Mouse (Mus musculus): Measurements from ENCODE around the gene Pde6g.

The Pde6g gene

DNA sequence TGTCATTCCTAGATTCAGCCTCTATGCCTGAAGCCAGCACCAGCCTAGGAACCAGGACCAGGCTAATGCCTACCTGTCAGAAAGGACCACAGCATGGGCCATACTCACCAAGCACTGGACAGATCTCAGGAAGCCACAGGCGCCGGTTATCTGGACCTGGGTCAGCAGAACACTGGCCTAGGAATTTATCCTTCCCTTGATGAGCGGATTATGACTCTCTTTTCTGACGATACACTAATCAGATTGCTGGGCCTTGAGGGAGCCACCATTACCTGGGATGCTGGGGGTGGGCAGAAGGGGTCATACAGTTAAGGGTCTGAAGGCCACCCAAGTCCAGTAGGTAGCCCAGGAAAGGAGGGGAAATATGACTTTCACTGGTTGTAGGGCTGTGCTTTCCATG is at the start of gene Pde6g:
Gene Pde6g, minus strand, starts transcription at position 195 of the 400 bp plus-strand sequence.
- no peak for DNase-seq

DNA sequence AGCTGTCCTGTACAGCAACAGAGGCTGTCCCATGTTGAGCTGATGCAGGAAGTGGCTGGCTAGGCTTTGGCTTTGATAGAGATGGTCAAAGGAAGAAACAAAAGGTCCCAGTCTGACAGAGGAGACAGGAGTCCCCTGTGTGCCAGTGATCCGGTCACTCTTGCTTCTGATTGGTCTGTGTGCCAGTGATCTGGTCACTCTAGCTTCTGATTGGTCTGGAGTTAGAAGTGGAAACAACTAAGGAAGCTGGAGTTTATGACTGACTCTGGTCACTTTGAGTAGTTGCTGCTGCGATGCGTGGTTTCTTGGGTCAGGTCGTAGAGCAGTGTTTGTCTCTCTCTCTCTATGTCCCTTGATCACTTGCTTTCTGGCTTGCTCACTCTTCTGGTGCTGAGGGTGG is 48.4 kb upstream of the Pde6g start:
- DNase-seq: no peak

DNA sequence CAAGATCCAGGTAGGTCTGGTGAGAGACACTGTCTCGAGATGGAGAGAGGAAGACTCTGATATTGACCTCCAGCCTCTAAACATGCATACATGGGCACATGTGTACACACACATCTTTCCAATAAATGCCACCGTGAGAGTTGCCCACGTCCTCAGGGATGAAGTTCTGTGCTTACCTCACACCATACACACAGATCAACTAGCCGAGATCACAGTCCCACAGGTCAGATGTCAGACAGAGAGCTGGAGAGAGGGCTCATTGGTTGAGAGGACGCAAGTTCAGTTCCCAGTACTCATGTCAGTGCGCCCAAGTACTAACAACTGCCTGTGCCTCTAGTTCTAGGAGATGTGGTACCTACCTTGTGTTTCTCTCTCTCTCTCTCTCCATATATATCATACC is 47.7 kb upstream of the Pde6g start:
- DNase-seq: no peak

DNA sequence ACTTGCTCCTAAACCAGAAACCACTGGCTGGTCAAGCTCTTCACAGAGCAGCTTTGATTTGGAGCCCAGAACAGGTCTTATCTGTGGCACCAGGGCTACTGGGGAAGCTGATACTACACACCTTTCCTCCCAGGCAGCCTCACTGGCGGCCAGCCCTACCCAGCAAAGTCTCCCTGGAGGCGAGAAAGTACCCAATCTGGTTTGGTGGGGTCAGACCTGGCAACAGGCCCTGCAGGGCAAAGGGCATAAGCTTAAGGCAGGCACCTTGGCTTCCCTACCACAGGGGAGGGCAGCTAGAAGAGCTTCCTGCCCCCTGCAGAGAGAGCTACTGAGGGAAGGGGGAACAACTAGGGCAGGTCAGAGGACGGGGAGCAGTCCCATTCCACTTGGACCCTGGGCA is 47.1 kb upstream of the Pde6g start:
- peak in 1 of 2 experiments; percentile 23 for DNase-seq

DNA sequence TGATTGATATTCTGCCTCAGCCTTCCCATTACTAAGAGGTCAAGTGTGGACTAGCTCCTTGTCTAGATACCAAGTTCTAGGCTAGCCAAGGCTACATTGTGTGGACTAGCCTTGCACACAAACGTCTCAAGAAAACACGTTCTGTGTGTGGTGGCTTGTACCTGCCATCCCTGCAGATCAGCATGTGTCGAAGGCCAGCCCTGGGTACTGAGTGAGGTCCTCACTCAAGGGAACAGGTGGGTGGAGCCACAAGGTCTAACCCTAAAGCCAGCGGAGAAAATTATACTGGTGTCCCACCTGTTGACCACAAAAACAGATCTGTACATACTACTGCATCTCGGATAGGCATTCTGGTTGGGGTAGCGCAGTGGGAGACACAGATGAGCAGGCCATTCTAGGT is 46.6 kb upstream of the Pde6g start:
- DNase-seq: no peak

DNA sequence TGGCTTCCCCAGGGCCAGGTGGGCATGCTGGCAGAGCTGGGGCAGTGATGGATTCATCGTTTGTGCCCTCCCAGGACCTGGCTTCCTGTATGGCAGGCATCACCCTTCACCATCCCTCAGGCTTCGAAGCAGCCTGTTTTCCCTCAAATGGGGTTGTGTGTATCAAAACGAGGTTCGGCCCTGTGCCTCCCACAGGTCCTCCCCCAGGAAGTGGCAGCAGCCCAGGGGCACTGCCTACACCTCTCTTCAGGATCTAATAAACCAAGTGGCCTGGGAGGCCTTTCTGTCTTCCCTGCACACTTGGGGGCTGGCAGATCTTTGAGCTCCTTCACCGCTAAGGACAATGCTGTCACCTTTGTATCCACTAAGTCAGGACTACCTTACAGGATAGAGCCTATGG is 45.6 kb upstream of the Pde6g start:
- DNase-seq: no peak

DNA sequence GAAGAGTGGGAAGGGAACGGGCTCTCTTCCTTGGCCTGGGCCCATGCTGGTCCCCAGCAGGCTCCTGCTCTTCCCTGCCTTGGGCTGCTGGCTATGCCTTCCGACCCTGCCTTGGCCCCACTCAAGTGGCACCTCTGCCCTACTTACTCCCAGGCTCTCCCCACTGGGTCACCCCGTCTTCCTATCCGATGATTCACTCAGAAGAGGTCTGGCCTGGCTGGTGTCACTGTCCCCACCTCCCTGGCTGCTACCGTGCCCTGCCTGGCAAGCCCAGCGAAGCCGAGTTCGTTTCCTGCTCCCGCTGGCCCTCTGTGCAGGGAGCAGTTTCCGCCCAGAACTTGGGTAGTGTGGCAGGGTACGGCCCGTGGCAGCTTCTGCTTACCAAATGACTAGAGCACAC is 44.9 kb upstream of the Pde6g start:
- no peak for DNase-seq

DNA sequence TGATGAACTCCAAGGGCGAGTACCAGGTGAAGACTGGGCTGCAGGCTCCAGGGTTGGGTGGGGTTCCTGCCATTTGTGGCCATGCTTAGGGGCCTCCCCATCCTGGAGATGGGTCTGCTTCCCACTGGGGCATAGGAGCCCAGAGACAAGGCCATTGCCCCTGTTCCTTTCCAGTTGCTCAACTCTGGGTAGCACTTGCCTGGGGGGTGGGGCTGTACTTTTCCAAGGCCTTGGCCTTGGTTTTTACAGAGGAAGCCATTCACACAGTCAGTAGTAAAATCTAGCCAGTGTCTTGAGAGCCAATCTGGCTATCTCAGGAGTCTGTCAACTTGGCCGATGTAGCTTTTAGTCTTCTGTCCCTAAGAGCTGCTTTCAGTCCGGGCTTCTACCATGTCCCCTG is 44.1 kb upstream of the Pde6g start:
- DNase-seq: no peak

DNA sequence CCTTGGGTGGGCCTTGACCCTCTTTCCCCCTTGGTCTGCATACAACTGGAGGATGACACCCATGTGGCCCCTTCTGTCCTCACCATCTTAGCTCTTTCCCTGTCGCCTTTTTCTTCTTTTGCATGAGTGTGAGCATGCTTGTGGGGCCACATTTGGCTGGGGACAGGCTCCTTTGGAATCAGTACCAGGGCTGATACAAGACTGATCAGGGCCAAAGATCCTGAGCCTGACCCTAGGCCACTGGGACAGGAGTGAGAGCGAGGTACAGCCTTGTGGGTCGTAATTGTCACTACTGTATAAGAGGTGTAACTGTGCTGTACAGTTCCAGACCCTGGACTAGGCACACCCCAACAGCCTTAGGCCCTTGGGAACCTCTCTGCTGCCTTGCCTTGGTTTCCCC is 40.6 kb upstream of the Pde6g start:
- DNase-seq: no peak

DNA sequence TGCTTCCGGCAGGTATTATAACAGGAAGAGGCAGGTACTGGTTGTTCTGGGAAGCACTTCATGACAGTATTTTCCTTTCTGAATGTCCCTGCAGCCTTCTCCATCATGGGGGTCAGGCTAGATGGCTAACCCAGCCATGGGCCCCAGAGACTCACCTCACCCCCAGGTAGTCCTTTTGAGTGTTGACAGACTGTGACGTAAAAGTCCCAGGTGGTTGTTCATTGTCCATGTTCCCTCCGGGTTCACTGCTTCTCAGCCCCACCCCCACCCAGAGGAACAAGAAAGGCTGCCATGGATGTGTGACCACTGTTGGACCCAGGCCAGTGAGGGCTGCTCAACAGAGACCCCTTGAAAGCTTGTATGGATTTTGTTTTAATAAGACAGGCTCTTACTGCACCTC is 40.1 kb upstream of the Pde6g start:
- DNase-seq: peak in 1 of 2 experiments; percentile 24

DNA sequence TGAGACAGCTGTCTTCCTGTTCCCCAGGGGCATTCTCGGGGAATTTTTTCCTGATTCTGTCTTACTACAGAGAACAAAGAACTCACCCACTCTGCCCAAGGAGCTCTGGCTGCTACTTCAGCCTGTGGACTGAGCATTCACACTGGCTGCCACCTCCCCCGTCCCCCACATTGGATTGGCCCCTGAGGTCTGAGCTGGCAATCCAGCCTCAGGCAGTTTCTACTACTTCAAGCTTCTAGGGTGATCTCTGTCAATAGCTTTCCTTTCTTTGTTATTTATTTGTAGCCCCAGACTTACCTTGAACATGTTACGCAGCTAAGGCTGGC is 39.5 kb upstream of the Pde6g start:
- peak in 1 of 2 experiments; percentile 30 for DNase-seq

DNA sequence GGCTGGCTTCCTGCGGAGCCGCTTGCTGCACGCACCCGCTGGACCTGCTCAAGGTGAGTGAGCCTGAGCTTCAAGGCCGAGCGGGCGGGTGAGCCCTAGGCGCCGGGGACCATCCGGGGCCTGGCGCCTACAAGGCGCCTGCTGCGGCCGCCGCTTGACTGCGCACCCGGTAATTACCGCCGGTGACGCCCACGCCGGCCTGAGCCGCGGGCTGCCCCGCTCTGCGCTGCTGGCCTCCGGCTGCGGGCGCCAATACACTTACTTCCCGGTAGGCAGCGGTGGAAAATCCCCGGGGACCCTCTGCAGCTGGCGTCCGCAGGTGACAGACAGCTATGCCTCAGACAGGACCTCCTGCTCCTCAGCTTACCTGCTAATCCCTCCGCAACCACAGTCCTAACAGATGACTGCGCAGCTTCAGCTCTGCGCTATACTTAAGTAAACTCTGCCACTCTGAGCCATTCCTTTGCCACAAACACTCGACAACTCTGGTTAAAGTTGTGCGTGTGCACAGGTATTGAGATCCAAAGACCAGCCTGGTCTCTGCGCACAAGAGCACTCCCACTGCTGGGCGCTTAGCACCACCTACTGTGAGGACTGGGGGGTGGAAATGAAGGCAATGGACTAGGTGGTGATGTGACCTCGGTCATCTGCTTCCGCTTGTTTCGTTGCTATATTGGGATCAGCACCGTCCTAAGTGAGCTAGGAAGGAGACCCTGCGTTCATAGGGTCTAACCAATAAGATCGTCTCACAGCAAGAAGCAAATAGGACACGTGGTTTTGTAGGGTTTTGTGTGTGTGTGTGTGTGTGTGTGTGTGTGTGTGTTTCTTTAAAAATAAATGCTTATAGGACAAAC is 39.0 kb upstream of the Pde6g start:
- DNase-seq: peak; percentile 41 to 44

DNA sequence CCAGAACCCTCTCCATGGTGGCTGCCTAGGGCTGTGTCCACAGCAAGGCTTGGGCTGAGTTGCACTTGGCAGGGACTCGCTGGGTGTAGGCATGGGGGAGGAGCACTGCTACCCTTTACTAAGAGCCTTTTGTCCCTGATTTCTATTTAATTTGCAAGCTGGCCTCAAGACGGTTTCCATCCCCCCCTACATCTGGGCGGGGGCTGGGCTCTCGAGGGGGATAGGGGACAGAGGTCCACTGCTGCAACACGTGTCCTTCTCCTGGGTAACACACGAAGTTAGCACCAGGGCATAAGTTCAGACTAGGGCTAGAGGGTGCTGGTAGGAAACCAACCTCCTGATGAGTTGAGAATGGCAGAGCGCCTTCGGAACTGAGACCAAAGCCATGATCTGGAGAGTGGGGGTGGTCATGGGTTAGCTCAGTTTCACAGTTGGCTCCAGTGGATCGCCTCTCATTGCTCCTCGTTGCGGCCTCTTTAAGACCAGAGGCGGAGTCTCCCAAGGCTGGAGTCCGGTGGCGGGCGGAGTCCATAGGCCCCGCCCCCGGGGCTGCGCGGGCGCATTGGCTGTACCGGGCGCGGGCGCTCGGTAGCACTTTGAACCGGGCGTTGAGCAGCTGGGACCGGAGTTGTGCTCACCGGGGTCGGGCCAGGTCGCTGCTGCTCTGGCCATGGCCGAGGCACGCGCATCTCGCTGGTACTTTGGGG is 38.2 kb upstream of the Pde6g start, which contains the start of gene Slc25a10:
Gene Slc25a10, plus strand, starts transcription at position 524 of the 707 bp plus-strand sequence.
- DNase-seq: peak; percentile 92 to 93

DNA sequence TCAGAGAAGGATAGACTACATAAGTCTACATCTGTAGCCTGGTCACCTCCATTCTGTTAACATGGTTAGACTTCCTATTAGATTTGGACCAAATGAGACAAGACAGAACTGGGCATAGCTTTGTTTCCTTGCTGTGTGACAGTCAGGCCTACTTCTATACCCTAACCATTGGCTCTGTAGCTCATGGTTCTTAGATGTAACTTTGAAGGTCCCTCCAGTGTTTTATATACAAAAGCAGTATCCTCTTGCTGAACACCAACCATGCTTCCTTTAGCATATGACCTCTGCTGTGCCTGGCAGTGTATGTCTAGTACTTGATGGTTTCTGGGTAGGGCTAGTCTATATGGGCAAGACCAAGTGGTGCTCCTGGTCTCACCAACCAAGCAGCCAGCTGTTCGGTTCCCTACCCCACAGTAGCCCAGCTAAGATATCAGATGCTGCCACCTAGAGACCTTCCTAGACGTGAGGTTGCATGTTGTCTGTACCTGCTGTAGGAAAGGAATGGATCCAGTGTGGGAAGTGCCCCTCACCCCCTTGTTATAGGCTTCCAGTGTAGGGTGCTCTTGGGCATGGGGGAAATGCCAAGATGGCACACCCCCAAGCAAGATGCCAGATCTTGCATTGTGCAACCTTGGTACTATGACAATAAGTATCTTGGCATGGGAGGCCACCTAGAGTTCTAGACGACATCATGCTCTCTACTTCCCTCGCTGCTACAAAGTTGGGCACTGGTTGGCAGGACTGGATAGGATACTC is 37.2 kb upstream of the Pde6g start:
- DNase-seq: peak in 1 of 2 experiments; percentile 23

DNA sequence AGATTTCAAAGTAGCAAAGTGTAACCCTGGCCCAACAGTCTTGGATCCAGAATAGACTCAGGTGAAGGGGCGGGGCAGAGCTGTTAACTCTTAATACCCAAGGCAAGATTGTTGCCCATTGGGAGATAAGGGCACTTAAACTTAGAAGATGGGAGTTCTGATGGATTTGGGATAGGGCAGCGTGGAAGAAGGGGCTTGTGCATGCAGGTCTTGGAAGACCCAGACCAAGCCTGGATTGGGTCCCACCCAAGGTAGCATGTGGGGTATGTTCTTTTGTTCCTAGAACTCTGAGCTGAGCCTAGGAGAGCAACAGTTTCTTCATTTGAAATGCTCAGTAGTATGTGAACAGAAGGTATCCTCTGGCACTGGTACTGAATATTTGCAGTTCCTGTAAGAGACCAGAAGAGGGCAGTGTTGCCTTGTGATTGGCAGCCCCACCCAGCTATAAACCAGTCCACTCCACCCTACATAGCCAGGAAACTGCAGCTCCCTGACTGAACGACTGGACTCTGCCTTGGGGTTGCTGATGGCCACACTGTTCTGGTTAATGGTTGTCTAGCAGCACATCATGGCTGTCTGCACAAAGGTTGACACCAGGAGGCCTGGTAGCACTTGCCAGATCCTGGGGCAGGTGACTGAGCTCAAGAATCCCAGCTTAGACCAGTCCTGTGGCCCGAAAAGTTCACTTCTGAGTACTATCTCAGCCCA is 35.9 kb upstream of the Pde6g start:
- DNase-seq: peak; percentile 79 to 88

DNA sequence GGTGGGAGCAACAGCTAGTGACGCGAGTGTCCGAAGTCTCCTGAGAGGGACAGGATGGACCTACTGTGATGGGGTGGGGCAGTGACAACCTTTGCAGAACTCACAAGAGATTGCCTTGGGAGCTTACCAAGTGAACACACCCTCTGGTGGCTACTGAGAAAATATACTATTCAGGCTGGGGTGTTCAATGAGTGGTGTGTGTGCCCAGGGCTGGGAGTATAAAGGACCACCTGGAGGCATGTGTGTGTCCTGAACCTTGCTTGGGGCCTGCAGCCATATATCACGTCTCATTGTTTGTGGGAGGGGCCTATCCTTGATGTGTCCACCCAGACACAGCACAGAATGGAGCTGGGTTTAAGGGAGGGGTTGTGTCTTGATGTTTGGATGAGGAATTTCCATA is 35.2 kb upstream of the Pde6g start:
- DNase-seq: no peak

DNA sequence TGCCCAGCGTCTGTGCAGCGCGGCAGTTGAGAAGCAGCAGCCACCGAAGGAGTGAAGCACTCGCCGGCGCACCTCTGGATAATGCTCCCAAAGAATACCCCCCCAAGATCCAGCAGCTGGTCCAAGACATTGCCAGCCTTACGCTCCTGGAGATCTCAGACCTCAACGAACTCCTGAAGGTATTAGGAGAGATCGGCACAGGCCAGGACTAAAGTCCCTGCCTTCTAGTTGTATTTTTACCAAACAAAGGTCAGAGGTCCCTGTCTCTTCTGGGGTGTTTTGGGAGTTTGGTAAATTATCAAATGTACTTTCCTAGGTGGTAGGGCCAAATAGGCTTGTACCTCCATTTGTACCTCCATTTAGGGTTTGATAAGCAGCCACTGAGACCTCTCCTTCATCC is 32.0 kb upstream of the Pde6g start:
- DNase-seq: no peak

DNA sequence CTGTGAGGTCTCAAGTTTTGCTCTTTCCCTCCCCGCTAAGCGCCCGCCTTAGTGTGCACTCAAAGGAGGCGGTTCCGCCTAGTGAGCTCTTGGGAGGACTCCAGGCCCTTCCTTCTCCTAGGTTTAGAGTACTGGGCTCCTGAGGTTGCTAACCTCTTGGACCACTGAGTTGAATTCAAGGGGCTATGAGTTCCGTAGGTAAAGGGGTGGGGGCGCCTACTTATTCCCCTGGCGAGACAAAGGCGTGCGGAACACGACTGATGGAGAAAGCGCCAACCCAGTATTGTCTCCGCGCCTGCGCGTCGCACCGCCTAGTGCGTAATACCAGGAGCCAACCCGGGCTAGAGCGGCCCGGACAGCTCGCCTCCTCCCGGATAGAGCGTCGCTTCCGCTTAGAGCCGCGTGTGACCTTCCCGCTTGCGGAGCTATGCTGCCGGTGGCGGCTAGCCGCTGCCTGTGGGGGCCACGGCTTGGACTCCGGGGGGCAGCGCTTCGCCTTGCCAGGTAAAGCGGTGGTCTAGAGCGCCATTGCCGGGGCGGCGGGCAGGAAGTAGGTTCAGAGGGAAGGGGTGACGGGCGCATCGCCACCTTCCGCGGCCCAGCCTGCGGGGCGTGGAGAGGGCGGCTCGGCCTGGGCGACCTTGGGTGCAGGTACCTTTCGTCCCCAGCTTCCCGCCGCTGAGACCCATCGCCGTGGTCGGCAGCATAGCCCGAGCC is 31.1 kb upstream of the Pde6g start, which contains the start of gene Mrpl12:
Gene Mrpl12, plus strand, starts transcription at position 349 of the 717 bp plus-strand sequence.
- DNase-seq: peak; percentile 91 to 94

DNA sequence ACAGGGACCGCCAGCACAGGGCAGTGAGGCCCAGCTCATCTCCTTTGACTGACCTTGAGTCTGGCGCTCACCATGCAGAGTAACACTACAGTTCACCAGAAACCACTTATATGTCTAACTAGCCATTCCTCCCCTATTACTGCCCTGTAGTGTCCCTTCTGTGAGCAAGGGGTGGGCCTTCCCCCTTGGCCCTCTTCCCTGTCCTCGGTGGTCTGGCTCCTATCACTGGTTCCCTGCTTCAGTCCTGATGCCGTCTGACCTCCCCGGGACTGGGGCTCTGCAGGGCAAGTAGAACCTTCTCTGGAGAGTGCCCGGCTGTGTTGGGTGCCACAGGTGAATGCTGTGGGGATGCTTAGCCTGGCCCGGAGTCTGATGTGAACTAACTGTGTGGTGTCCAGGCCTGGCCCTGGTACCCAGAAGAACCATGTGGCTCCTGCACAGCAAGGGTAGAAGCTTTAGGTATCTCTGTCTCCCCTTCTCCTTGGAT is 30.2 kb upstream of the Pde6g start:
- no peak for DNase-seq

DNA sequence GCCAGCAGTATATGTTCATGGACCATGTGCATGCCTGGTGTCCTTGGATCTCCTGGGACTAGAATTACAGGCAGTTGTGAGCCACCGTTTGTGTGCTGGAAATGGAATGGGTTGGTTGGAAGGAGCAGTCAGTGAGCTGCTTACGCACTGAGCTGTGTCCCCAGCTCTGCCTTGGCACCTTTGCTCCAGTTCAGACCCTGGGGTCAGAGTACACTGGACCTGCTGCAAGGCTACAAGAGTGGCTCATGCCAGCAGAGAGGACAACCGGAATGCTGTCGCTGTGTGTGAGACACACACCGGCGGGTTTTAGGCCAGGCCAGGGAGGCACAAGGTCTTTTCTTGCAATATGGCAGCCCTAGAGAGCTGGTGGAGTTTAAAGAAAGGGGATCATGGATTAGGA is 18.8 kb upstream of the Pde6g start:
- DNase-seq: no peak

DNA sequence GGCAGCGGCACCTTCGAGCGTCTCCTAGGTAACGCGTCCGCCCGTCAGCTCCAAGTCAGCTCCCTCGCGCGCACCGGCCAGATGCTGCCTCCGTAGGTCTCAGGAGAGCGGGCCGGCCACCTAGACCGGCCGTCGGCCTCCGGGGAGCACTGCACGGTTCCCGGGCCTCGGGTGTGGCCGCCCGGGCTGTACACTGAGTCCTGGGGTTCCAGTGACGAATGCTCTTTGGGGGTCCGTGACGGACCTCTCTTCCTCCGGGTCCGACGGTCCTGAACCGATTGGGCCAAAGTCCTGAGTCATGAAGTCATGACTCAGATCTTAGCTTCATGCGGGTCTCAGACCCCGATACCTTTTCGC is 14.4 kb upstream of the Pde6g start:
- DNase-seq: no peak

All from cerebellum, postnatal 10 days (tissue).